Mouse (Mus musculus): ENCODE measurements around the gene Txn2.
A peak's percentile ranks its signal among the peaks of the same experiment; 100 is the strongest.

Txn2 gene

DNA sequence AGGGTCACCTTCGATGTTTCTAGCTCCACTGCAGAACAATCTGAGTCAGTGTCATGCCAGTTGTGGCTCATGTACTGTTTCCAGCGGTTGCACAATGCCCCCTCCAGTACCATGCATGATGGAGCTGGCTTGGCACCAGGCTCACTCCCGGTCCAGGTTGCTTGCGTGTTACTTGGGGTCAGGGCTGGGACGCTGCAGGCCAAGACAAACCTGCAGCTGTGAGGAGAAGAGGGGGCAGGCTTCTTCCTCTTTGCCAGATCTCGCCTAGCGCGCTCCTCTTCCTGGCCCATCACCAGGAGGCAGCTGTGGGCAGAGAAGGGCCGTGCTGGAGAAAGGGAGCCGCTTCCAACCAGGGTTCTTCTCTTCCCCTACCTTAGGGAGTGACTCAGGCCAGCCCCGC, 5.5 kb upstream of the Txn2 start:
- no peak for DNase-seq (ENCODE audit: low read depth, low spot score)

- peak; percentile 95 for DNase-seq (ENCODE audit: low read depth, low spot score)
These were observed 5.0 kb upstream of the Txn2 start for GRCm38 (mm10) chr15:77933770-77934169.

DNA sequence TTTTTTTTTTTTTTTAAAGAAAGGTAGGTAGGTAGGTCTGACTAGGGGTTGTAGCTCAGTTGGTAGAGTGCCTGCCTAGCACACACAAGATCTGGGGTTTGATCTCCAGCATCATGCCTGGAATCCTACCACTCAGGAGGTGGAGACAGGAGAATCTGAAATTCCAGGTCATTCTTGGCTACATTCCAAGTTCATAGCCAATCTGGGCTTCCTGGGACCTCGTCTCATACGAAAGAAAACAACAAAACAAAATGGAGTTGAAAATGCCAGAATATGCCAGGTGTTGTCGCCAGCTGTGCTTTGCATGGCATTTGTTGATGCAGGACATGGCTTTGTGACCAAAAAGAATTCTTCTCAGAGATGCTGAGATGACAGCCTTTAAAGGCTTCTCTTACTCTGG, 4.4 kb upstream of the Txn2 start:
- DNase-seq (ENCODE audit: low read depth, low spot score), result no peak

- DNase-seq (ENCODE audit: low read depth, low spot score), result no peak
These were observed 2.8 kb upstream of the Txn2 start for GRCm38 (mm10) chr15:77931689-77932016.

DNA sequence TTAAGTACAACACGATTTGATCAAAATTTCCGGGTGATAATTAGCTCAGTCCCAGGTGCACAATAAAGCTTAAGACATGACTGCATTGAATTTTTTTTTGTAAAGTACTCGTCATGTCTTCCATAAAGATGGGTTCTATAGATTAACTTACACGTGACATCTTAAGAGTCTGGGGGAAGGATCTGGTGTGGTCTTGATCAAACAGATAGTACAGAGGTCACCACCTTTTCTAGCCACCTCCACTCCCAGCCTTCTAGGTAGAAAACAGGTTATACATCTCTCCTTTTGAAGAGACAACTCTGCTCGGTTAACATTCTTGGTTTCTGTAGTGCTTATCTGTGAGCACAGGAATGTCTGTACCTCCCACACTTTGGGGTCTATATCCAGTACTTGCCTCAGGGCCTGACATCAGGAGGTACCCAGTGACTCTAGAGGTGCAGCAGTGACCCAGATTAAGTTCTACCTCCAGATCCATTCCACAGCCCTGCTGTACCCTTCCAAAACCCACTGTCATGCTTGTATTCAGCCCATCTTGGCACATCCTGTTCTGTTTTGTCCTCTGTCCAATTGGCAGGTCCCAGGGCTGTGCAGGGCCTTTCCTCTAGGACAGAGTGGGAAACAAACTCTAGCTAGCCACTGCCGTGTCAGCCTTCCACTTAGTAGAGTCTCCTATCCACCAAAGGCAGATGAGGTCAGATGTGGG, 2.3 kb upstream of the Txn2 start:
- no peak for DNase-seq (ENCODE audit: low read depth, low spot score)

DNA sequence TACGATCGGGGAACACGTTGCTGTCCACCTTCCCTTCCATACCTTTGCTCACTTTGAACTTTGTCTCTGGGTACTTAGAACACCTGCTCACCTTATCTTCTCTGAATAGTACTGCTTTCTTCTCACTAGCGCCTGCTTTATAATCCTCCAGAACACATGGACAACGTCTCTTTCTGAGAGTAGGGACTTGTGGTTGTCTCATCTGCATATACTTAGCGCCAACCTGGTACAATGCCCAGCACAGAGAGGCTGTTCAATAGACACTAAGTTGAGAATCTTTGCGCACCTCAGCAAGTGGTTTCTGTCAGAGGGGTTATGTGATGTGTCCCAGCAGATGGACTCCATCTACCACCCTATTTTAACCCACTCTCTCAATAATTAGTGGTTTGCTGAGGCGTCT, 998 bp upstream of the Txn2 start:
- no peak for DNase-seq (ENCODE audit: low read depth, low spot score)

GRCm38 (mm10) chr15:77928091-77928490, 715 bp downstream of the Txn2 start:
- no peak for DNase-seq (ENCODE audit: low read depth, low spot score)

GRCm38 (mm10) chr15:77926921-77927320, 1.9 kb downstream of the Txn2 start:
- no peak for DNase-seq (ENCODE audit: low read depth, low spot score)

DNA sequence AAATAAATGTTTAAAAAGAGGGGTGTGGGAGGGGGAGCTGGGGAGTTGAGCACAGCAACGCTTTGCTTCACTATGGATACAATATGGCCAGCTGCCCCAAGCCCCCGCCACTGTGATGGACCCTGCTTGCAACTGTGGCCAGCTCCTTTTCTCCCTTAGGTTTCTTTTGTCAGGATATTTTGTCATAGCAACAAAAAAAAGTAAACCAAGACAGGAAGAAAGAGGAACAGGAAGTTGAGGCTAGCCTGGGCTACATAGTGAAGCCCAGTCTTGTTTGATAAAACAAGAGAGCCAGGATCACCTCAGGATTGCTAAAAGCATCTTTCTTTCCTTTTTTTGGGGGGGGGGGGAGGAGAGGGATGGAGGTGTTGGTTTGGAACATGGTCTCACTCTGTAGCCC, 3.6 kb downstream of the Txn2 start:
- no peak for DNase-seq (ENCODE audit: low read depth, low spot score)

DNA sequence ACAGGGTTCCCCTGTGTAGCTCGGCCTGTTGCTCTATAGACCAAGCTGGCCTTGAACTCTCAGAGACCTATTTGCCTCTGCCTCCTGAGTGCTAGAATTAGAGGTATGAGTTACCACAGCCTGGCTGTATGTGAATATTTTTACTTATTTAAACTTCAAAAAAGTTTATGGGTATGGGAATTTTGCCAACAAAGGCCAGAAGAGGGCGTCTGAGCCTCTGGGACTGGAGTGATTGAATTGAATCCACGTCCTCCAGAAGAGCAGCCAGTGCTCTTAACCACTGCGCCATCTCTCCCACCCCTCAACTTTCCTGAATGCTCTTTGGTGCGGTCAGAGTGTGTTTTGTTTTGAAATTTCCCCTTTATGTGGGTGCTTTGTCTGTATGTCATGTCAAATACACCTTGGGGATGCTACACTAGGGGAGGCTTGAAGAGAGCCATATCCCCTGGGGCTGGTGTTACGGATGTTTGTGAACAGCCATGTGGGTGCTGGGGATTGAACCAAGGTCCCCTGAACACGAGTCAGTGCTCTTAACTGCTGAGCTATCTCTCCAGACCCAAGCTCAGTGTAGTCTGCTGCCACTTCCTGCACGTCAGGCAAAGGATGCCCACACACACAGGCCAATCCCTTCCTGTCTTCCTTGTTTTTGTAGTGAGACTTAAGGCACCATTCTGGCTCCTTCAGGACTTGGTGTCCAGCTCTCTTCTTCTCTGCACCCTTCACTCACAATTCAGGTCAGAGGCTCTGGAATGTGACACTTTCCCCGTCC, 5.4 kb downstream of the Txn2 start:
- DNase-seq (ENCODE audit: low read depth, low spot score), result no peak

DNA sequence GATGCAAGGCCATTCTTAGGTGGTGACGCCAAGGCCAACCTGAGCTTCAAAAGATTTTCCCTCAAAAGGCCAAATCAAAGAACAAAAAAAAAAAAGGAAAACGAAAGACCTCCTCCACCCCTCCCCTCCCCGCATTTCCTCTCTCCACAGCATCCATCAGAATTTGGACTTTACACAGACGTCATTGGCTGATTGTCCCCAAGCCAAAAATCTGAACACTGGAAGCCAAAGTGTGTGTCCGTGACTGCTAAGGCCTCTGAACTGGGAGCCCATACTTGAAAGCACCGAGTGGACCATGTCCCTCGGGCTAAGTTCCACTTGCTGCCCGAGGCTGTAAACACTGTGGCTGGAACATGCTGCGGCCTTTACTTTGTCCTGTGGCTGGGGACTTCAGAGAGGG, 6.1 kb downstream of the Txn2 start:
- no peak for DNase-seq (ENCODE audit: low read depth, low spot score)

- no peak for DNase-seq (ENCODE audit: low read depth, low spot score)
These were observed 7.2 kb downstream of the Txn2 start for GRCm38 (mm10) chr15:77921636-77922035.

DNA sequence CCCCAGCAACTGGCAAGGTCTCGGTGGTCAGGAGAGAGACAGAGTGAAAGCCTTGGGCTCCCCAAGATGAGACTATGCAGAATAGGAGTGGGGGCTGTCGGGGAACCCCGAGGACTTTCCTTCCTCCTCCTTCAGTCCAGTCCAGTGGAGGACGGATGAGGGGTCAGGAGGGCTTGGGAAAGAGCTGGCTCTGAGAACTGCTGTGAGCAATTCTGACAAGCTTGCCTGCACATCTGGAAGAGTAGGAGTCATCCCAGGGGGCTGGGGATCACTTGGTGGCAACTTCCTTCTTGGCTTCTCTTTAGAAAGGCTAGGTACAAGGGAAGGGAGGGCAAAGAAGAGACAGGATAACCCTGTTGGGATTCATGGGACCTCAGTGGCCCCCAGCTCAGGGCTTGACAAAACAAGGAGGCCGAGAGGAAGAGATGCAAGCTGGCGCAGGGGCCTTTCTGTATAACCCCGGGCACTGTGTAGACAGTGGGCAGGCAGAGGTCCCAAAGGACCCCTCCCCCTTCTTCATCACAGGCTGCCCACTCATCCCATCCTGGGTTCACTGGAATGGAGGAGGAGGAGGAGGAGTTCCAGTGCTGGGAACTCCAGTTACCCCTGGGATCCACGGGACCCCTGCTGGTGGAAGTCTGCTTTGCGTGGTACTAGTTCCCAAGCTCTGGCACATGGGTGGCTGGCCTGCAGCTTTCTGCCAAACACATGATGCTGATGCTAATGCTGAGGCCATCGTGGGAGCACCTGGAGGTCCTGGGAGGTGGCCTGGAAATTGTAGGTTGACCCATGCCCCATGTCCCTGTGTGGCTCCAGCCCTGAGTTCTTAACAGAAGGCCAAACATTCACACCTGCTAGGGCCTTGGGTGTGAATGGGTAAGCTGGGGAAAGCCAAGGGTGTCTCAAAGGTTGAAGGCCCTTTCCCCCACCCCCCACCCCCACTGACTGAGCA, 8.0 kb downstream of the Txn2 start:
- no peak for DNase-seq (ENCODE audit: low read depth, low spot score)

GRCm38 (mm10) chr15:77919441-77919840, 9.4 kb downstream of the Txn2 start:
- no peak for DNase-seq (ENCODE audit: low read depth, low spot score)

- DNase-seq (ENCODE audit: low read depth, low spot score), result peak; percentile 91
These were observed 11.8 kb downstream of the Txn2 start for GRCm38 (mm10) chr15:77916851-77917544.

GRCm38 (mm10) chr15:77915287-77915686, 13.5 kb downstream of the Txn2 start:
- DNase-seq (ENCODE audit: low read depth, low spot score), result no peak

- no peak for DNase-seq (ENCODE audit: low read depth, low spot score)
These were observed 14.3 kb downstream of the Txn2 start for GRCm38 (mm10) chr15:77914507-77914906.

DNA sequence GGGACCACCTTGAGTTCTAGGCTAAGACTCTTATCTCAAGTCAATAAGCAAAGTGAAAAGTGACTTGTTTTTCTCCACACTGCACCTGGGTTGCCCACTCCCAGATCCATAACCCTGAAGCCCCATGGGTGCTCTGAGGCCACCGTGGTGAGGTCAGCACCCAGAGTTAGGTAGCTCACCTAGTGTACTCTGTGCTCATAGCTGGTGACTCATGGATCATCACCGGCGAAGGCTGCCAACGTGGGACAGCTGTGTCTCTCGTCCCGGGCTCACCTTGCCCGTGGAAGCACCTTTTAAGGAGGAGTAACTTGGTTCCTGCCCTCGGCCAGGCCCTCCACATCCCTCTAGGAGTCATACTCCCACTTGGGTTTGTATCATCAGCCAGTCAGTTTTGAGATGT, 15.8 kb downstream of the Txn2 start:
- no peak for DNase-seq (ENCODE audit: low read depth, low spot score)

DNA sequence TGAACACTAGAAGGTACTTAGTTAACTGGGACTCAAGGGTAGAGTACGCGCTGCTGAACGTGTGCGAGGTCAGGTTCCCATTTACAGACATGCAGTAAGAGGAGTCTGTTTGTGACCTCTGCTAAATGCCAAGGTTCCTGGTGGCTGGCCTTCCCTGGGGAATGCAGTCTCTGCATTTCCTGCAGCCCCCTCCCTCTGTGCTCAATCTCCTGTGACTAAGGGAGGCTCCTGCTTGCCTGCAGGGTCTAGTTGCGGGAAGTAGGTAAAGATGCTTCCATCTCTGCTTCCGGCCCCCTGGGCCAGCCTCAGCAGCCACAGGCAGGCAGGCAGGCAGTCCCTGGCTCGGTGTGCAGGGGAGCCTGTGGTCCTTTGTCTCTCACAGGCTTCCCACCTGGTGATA, 16.2 kb downstream of the Txn2 start:
- DNase-seq (ENCODE audit: low read depth, low spot score), result no peak

DNA sequence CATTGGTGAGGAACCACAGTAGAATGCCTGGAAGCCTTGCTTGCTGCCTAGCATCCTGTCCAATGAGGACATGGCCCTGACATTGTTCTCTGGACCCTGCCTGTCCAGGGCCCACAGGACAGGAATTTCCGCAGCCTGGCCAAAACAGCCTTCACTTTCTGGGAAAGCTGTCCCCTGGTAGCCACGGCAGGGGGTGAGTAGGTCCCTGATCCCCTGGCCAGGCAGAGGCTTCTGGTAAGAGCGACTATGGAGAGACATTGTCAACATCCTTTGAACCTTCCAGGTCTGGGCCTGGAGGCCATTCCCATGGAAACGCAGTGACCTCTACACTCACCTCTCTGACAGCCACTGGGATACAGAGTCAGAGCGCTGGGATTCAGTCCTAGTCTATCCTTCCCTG, 16.8 kb downstream of the Txn2 start:
- DNase-seq (ENCODE audit: low read depth, low spot score), result no peak

GRCm38 (mm10) chr15:77911065-77911464, 17.7 kb downstream of the Txn2 start:
- no peak for DNase-seq (ENCODE audit: low read depth, low spot score)
